Mouse (Mus musculus): ENCODE results near the gene Tpbpb. TPM values are rescaled to one million over a fixed set of nuclear protein-coding genes. Genes with fewer than 3 reads are reported as not detected.
"Not testable (repeated sequence)": the region's sequence is repeated elsewhere in the genome, so short reads cannot be mapped to it uniquely, and the experiment has no call there.

Gene Tpbpb
- not detected in 2 replicates for polyA plus RNA-seq (2012; ENCODE audit: insufficient read depth, insufficient read length, missing spikeins)

DNA sequence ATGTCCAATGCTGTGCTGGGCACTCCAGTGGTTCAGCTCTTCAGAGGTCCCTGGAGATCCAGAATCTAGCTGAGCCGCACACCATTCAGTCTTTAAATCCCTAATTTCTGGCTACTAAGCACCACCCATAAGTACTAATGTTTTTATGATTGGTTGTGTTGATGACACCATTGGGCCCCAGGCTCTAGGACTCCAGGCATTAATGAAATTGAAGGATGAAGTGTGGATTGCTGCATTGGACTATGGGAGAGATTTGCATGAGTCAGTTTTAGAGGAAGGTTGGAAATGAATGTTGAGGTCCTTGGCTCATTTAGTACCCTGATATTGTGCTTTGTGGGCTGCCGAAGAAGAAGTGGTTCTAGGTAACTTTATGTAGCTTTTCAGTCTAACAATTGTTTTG, at the start of gene Tpbpb:
Tpbpb (minus strand) TSS at position 101 of the 400 bp plus-strand sequence.
- not testable (repeated sequence) for H3K4me1 ChIP-seq (ENCODE audit: control insufficient read depth, insufficient read depth, insufficient read length, low read length); H3K4me3 ChIP-seq (ENCODE audit: insufficient read depth, low read depth, low read length); H3K27ac ChIP-seq (replicated peaks; ENCODE audit: low read depth, low read length)

DNA sequence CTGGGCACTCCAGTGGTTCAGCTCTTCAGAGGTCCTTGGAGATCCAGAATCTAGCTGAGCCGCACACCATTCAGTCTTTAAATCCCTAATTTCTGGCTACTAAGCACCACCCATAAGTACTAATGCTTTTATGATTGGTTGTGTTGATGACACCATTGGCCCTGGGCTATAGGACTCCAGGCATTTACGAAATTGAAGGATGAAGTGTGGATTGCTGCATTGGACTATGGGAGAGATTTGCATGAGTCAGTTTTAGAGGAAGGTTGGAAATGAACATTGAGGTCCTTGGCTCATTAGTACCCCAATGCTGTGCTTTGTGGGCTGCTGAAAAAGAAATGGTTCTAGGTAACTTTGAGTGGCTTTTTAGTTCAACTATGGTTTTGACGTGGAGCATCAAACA, 37.2 kb upstream of the Tpbpb start, which contains the start of gene Tpbpa:
Tpbpa (minus strand) TSS at position 101 of the 400 bp plus-strand sequence.
- not testable (repeated sequence) for H3K4me3 ChIP-seq (ENCODE audit: insufficient read depth, low read depth, low read length); H3K4me1 ChIP-seq (ENCODE audit: control insufficient read depth, insufficient read depth, insufficient read length, low read length); H3K27ac ChIP-seq (replicated peaks; ENCODE audit: low read depth, low read length)

DNA sequence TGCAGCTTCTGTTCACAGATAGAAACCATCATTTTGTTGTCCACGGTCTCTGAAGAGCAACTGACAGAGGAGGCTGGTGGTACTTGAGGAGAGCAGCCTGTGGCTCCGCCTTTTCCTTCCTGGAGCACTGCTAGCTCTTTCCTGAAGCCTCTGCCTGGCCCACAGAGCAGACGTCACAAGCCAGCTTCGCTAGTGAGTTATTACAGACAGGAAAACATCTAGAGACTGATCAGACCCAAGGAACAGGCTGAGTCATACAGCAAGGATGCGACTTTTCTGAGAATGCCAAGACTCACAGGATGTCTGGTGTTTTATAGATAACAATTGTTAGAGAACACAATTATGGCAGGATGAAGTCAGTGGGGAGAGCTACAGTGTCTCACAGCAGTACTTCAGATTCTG, 31.8 kb upstream of the Tpbpb start, which contains the start of the genes Gm49391 and Ctla2a:
Gm49391 (minus strand) TSS at position 72 of the 402 bp plus-strand sequence.
Ctla2a (minus strand) TSS at position 126 of the 402 bp plus-strand sequence.
- Histone ChIP-seq H3K4me3 (ENCODE audit: insufficient read depth, low read depth, low read length) (peak within 1 kb of the TSS; percentile 31), H3K27ac (replicated peaks; ENCODE audit: low read depth, low read length) (peak within 1 kb of the TSS; percentile 79)

DNA sequence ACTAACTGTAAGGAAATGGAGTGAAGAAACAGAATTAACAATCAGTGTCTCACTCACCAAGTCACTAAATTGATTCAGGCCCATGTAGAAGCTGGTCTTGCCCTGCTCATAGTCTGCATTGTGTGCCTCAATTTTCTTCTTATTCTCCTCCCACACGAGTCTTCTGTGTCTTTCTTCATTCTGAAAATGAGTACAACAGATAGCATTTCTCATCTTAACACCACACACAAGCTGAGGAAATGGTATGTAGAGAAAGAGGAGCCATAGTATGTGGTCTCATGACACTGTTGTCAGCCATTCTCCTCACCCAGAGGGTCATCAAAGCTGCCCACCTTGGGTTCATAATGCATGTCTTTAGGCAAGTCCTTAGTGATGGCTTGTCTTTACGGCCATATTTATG, 30.8 kb upstream of the Tpbpb start, which contains the start of gene Gm49393:
Gm49393 (minus strand) TSS at position 101 of the 400 bp plus-strand sequence.
- peak within 1 kb of the TSS; percentile 59; the same call in 1 of the 2 replicates for H3K27ac ChIP-seq (replicated peaks; ENCODE audit: low read depth, low read length)
- peak within 1 kb of the TSS; percentile 31 for H3K4me3 ChIP-seq (ENCODE audit: insufficient read depth, low read depth, low read length)
- H3K4me1 ChIP-seq (ENCODE audit: control insufficient read depth, insufficient read depth, insufficient read length, low read length) = not testable (repeated sequence)

More for the DNA sequence above, 31.8 kb upstream of the Tpbpb start, which contains the start of the genes Gm49391 and Ctla2a:
- peaks cover 2% of the 10 kb centered on the region; the same call in 1 of the 2 replicates for H3K4me1 ChIP-seq (ENCODE audit: control insufficient read depth, insufficient read depth, insufficient read length, low read length)

DNA sequence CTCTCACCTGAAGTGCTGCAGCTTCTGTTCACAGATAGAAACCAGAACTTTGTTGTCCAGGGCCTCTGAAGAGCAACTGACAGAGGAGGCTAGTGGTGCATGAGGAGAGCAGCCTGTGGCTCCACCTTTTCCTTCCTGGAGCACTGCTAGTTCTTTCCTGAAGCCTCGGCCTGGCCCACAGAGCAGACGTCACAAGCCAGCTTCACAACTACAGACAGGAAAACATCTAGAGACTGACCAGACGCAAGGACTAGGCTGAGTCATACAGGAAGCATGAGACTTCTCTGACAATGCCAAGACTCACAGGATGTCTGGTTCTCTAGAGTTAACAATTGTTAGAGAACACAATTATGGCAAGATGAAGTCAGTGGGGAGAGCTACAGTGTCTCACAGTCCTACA, 7.4 kb downstream of the Tpbpb start, which contains the start of gene Ctla2b:
Ctla2b (minus strand) TSS at position 120 of the 400 bp plus-strand sequence.
- Histone ChIP-seq H3K27ac (replicated peaks; ENCODE audit: low read depth, low read length) (peak within 1 kb of the TSS; percentile 88), H3K4me1 (ENCODE audit: control insufficient read depth, insufficient read depth, insufficient read length, low read length) (no peaks in the 10 kb centered on the region), H3K4me3 (ENCODE audit: insufficient read depth, low read depth, low read length) (no peak within 1 kb of the TSS)

DNA sequence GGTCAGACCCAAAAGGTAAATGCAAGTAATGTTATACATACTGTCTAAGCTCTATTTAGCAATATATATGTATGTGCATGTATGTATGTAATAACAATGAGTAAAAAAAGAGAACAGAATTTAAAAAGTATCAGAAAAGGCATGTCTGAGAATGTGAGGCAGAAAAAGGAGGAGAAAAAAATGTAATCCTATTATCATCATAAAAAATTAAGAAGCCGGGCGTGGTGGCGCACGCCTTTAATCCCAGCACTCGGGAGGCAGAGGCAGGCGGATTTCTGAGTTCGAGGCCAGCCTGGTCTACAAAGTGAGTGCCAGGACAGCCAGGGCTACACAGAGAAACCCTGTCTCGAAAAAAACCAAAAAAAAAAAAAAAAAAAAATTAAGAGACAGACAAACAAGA, 7.9 kb downstream of the Tpbpb start, which contains the start of gene Gm49392:
Gm49392 (minus strand) TSS at position 101 of the 400 bp plus-strand sequence.
- H3K4me3 ChIP-seq (ENCODE audit: insufficient read depth, low read depth, low read length); H3K4me1 ChIP-seq (ENCODE audit: control insufficient read depth, insufficient read depth, insufficient read length, low read length): not testable (repeated sequence)
- H3K27ac ChIP-seq (replicated peaks; ENCODE audit: low read depth, low read length) = peak within 1 kb of the TSS; percentile 88

DNA sequence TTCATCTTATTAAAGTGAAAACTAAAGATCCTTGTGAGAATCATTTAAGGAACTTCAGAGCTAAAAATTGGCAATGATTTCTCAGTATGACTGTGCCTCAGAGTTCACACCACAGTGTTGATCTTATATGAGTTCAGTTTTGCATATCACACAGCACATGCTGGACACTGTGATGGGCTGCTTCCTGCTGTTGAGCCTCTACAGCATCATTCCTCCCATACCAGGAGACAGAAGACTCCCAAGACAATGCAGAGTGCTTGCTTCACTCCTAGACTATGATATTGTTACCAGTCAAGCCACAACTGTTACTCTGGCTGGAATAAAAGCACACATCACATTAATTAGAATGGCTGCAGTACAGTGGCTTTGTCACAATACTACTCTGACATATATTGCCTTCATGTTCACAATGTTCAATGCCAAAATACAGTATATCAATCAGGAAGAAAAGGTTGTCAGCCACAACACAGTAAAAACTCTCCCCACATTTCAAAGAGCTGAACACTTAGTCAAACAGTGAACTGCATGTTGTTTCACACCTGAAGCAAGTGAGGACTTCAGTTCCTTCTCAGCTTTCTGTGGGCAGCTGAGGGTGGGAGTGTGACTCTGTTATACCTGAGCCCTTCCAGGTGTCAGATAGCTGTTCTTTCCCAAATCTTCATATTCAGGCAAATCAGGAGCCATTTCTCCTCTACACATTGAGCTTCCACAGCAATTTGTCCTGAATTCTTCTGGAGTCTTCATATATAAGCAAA, 9.1 kb downstream of the Tpbpb start:
- no peaks in the 10 kb centered on the region for H3K4me1 ChIP-seq (ENCODE audit: control insufficient read depth, insufficient read depth, insufficient read length, low read length)
- H3K27ac ChIP-seq (replicated peaks; ENCODE audit: low read depth, low read length) = no peak overlapping the region
- H3K4me3 ChIP-seq (ENCODE audit: insufficient read depth, low read depth, low read length) = no peak overlapping the region

DNA sequence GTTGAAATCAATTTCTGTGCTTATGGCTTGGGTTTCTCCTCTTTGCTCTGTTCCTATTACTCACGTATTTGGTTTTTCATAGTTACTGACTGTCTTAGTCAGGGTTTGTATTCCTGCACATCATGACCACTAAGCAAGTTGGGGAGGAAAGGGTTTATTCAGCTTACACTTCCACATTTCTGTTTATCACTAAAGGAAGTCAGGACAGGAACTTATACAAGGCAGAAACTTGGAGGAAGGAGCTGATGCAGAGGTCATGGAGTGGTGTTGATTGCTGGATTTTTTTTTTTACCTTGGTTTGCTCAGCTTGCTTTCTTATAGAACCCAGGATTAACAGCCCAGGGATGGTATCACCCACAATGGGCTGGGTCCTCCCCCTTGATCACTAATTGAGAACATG, 12.4 kb downstream of the Tpbpb start:
- H3K4me1 ChIP-seq (ENCODE audit: control insufficient read depth, insufficient read depth, insufficient read length, low read length) = no peaks in the 10 kb centered on the region
- peak overlapping the region; percentile 75 for H3K27ac ChIP-seq (replicated peaks; ENCODE audit: low read depth, low read length)
- no peak overlapping the region for H3K4me3 ChIP-seq (ENCODE audit: insufficient read depth, low read depth, low read length)

DNA sequence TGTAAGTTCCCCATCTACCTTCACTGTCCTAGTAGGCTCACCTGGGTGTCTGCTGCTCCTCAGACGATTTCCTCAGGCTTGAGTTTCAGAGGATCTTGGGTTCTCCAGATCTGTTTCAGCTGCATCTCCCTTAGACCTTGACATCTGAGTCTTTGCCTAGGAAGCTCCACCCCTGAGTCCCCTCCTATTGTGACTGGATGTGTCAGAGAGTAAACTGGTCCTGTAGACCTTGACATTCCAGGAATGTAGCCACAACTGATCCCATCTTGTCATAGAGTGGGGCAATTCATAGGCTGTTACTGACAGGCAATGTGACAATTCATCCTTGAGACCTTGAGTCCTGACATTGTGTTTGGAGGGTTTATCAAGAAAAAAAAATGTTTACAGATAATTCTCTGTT, 40.4 kb downstream of the Tpbpb start, which contains the start of gene 4930486L24Rik:
4930486L24Rik (minus strand) TSS at position 195 of the 400 bp plus-strand sequence.
- no peak within 1 kb of the TSS for H3K27ac ChIP-seq (replicated peaks; ENCODE audit: low read depth, low read length)
- no peak within 1 kb of the TSS for H3K4me3 ChIP-seq (ENCODE audit: insufficient read depth, low read depth, low read length)
- H3K4me1 ChIP-seq (ENCODE audit: control insufficient read depth, insufficient read depth, insufficient read length, low read length) = no peaks in the 10 kb centered on the region

Other genes starting within 250 kb of the Tpbpb start
- gene BC051665, start 118.5 kb downstream of the Tpbpb start, polyA plus RNA-seq (2012; ENCODE audit: insufficient read depth, insufficient read length, missing spikeins) = not detected in 2 replicates
- not detected in 2 replicates for gene Ctsll3, start 102.0 kb downstream of the Tpbpb start, polyA plus RNA-seq (2012; ENCODE audit: insufficient read depth, insufficient read length, missing spikeins)
- gene 4930486L24Rik, start 40.4 kb downstream of the Tpbpb start, polyA plus RNA-seq (2012; ENCODE audit: insufficient read depth, insufficient read length, missing spikeins) = not detected in 2 replicates
- gene Gm49392, start 8.0 kb downstream of the Tpbpb start, polyA plus RNA-seq (2012; ENCODE audit: insufficient read depth, insufficient read length, missing spikeins) = 0.83 and 1.4 TPM in 2 replicates
- gene Ctla2b, start 7.4 kb downstream of the Tpbpb start, polyA plus RNA-seq (2012; ENCODE audit: insufficient read depth, insufficient read length, missing spikeins) = 9.3 TPM in 1 of 2 replicates, not detected in the other
- gene Gm49393, start 30.7 kb upstream of the Tpbpb start, polyA plus RNA-seq (2012; ENCODE audit: insufficient read depth, insufficient read length, missing spikeins) = 3.6 TPM in 1 of 2 replicates, not detected in the other
- 2.2 and 10.1 TPM in 2 replicates for gene Gm49391, start 31.7 kb upstream of the Tpbpb start, polyA plus RNA-seq (2012; ENCODE audit: insufficient read depth, insufficient read length, missing spikeins)
- gene Ctla2a, start 31.7 kb upstream of the Tpbpb start, polyA plus RNA-seq (2012; ENCODE audit: insufficient read depth, insufficient read length, missing spikeins) = 21.1 and 47.5 TPM in 2 replicates
- gene Tpbpa, start 37.1 kb upstream of the Tpbpb start, polyA plus RNA-seq (2012; ENCODE audit: insufficient read depth, insufficient read length, missing spikeins) = not detected in 2 replicates
- gene Ctsj, start 101.1 kb upstream of the Tpbpb start, polyA plus RNA-seq (2012; ENCODE audit: insufficient read depth, insufficient read length, missing spikeins) = not detected in 2 replicates
- gene Ctsq, start 135.8 kb upstream of the Tpbpb start, polyA plus RNA-seq (2012; ENCODE audit: insufficient read depth, insufficient read length, missing spikeins) = not detected in 2 replicates

Data from brown adipose tissue, adult 24 weeks (tissue).